Mouse (Mus musculus) cerebellum, adult 18-20 months (tissue): Measurements from ENCODE around the gene Hs2st1.

Experiments used
- DNase-seq, 2 experiments: peaks; one replicate each; pipeline ENCODE4 v3.0.0; 2021

Gene Hs2st1

DNA sequence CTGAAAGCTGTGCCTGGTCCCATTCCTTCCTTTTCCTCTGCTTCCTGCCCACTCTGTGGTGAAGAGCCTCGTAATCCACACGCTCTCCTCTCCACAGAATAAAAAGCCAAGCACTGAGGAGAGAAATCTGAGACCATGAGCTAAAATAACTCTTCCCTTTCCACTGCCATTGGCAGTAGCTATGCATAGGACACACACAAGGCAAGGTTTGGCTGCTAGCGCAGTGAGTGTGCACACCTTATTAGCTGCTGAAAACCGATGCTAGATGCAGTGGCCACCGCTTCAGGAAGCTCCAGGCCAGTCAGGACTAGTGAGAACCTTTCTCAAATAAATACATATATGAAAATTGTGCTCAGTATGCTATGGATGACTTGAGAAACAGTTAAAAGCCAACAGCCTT is 19.9 kb downstream of the Hs2st1 start:
- no peak for DNase-seq

DNA sequence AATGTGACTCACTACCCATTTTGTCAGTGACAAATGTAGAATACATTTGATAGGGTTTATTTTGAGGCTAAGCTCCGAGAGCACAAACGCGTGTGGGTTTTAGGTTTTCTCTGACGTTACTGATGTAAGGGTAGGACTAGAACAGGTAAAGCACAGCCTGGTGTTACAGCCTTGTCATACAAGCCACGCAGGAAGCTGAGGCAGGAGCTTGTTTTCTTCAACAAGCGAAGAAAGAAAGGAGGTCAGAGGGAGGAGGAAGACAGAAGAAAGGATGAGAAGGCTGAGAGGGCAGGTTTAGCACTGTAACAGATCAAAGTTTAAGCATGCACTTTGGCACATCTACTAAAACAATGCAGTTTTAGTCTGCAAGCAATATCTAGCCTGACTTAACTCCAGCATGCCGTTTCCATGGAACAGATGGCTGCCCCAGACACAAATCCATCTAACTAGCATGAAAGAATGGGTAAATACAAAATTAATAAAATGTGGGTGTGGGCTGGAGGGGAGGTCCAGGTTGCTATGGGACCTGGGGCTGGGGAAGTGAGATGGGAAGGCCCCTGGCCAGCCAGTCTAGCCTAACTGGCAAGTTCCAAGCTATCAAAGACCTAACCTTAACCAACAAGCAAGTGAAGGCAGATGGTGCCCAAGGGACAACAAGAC is 21.7 kb downstream of the Hs2st1 start:
- no peak for DNase-seq

GRCm38 (mm10) chr3:144546490-144546889 is 23.5 kb downstream of the Hs2st1 start:
- no peak for DNase-seq

GRCm38 (mm10) chr3:144545832-144546231 is 24.1 kb downstream of the Hs2st1 start:
- DNase-seq, result no peak

- no peak for DNase-seq
Observed at GRCm38 (mm10) chr3:144545152-144545551, 24.8 kb downstream of the Hs2st1 start.

DNA sequence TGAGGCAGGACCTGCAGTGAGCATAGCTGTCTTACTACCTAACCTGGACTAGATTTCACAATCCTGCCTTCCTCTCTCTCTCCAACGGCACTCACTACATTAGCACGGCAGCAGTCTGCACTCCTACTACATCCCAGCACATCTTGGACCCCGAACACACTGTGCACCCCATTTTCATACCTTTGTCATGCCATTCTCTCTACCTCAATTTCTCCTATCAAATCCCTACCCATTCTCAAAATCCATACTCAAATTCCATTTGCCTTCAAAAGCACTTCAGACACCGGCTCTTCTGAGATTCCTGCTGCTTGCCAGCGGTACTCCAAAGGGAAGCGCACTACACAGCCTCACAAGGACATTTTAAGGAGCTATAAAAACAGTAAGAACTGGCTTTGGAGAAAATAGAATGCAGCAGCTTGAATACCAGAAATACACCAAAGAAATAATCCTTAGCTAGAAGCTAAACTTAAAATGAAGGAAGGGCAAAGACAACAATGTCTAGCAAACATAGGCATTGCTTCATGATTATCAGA is 28.0 kb downstream of the Hs2st1 start:
- no peak for DNase-seq

GRCm38 (mm10) chr3:144540805-144541204 is 29.2 kb downstream of the Hs2st1 start:
- DNase-seq, result no peak

DNA sequence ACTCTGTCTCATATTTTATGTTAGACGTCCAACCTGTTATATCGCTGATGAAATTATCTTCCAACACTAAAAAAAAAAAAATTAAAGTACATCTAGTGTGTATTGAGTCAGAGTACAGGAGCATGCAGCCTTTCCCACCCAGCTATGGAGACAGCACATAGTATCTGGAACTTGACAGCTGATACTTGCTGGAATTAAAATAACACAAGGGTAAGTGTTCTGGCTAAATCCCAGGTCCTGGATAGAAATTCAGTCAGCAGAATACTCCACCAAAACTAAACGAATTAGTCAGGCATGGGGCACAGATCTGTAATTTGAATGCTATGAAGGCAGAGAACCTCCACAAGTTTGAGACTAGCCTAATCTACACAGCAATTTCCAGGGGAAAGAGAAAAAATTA is 30.9 kb downstream of the Hs2st1 start:
- DNase-seq, result no peak

- DNase-seq, result peak; percentile 44 to 49
Observed at GRCm38 (mm10) chr3:144537078-144537855, 32.7 kb downstream of the Hs2st1 start.

DNA sequence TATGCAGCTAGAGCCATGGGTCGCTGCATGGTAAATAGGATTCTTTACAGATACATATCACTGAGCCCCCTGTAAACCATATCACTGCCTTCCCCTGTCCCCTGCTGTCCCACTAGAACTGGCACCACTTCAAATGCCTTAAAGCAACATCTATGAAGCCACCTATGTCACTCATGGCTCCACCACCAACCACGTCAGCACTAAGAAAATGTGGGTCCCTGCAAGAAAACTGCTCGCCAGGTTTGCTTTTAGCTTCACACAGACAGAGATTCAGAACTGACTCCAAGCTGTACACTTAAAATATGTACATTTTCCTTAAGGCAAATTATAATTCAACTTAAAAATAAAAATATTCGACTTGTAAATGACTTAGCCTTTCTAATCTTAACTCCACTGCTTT is 34.9 kb downstream of the Hs2st1 start:
- DNase-seq, result no peak

DNA sequence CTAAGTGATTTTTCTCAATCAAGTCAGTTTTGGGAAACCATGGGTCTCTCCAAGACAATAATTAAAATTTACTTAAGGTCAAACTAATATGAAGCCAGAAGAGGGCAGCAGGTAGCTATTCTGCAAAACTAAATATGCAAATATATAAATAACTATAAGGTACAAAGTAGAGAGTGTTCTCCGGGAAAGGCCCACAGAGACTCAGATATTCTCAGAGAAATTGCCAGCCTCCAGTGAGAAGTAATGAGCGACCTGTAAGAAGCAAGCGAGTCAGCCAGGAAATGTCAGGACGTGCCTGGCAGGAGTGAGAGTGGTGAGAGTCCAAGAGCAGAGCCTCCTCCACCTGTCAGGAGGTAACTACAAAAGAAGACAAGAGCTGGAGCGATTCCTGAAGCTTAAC is 39.0 kb downstream of the Hs2st1 start:
- peak; percentile 58 to 74 for DNase-seq

- DNase-seq, result no peak
Observed at GRCm38 (mm10) chr3:144527918-144528317, 42.1 kb downstream of the Hs2st1 start.

DNA sequence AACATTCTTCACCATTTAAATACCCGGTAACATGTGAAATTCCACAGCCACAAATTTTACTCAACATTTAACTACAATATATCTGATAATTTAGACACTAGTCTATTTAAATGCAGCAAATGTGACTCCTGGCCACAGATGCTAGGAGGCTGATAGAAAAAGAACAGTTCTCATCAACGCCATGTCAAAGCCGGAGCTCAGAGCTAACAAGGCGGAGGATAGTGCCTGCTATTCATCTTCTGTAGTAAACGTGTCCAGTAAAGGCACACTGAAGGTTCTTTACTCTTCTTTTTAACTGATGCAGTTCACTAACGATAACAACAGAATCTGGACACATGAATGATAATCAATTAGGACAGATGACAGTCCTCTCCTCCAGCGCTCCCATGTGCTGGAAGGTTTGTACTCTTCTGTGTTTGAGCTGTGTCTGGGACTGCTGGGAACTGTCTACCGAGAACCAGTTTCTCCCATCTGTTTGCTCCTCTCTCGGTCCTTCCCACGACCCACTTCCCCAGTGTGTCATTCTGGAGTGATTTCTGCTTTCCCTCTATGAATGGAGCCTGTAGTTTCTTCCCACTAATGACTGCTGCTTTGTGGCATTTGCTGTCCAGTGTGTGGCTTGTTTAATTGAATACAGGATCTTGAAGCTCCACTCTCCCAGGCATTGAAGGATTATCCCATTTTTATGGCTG is 50.3 kb downstream of the Hs2st1 start:
- no peak for DNase-seq

GRCm38 (mm10) chr3:144518917-144519316 is 51.1 kb downstream of the Hs2st1 start:
- no peak for DNase-seq

GRCm38 (mm10) chr3:144515286-144515685 is 54.7 kb downstream of the Hs2st1 start:
- no peak for DNase-seq

- DNase-seq, result no peak
Observed at GRCm38 (mm10) chr3:144514122-144514505, 55.9 kb downstream of the Hs2st1 start.

DNA sequence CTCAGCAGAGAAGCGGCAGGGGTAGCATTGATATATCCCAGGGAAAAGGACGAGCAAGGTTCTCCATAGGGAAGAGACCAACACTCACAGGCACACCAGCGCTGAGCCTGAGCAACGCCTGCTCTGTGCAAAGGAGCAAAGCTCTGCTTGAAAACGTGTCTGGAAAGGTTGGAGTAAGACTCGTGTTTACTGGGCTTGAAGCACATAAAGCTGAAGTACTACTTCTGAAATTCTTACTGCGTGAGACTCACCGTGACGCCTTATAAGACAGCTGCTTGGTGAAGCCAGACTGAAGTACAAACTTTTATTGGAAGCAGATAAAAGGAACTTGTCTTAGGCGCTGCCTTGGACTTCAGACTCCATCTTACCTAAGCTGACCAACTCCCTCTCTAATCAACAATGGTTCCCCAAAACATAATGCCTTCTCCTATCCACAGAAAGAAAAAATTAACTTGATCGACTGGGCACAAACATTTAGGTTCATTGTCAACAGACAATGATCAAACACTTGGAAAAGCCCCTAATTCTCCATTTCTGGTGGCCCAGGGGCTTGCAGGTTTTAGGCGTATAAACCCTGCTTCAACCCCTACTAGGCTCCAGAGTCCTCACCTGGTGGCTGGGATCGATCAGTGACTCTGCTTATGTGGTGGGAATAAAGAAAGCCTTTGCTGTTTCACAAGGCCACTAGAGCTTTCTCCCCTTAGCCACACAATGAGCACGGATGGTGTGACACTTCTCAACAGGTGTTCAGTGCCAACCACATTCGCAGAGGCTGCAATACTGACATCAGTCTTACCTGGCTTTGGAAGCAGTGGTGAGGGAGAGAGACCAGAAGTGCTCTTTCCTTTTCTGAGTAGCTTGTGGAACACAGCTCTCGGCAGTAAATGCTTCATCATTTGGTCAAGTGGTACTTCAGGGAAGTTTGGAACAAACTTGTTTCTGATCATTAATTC is 56.5 kb downstream of the Hs2st1 start:
- no peak for DNase-seq

GRCm38 (mm10) chr3:144510724-144511123 is 59.3 kb downstream of the Hs2st1 start:
- DNase-seq, result no peak

GRCm38 (mm10) chr3:144508342-144508741 is 61.6 kb downstream of the Hs2st1 start:
- DNase-seq, result no peak

DNA sequence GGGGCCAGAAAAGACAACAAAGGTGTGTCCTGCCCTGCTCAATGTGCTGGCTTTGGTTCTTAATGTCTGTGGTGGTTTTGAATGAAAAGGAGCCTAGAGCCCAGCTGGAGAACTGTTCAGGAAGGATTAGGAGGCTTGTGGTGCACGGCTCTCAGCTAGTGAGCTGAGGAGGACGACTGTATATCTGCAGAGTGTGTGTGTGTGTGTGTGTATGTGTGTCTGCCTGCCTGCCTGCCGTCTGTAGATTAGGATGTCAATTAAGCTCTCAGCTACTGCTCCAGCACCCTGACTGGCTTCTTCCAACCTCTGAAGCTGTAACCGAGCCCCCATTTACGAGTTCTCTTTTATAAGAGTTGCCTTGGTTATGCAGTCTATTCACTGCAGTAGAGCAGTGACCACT is 62.1 kb downstream of the Hs2st1 start:
- DNase-seq, result no peak

DNA sequence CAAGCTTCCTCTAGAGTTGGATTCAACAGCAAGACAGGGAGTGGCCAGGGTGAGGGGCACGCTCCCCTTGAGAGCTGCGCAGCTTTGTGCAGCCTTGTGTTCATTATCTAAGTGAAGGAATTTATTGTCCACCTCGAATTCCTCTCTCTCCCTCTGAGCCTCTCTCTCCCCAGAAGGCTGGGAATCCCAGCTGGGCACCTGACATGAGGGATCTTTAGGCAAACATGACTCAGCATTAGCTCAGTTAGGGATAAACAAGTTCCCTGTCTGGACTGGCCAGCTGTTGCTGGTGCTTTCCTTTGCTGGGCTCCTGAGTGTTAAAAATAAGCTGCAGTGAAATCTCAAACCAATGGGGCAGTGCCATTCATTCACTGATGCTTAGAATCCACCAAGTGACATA is 63.8 kb downstream of the Hs2st1 start:
- DNase-seq, result no peak

DNA sequence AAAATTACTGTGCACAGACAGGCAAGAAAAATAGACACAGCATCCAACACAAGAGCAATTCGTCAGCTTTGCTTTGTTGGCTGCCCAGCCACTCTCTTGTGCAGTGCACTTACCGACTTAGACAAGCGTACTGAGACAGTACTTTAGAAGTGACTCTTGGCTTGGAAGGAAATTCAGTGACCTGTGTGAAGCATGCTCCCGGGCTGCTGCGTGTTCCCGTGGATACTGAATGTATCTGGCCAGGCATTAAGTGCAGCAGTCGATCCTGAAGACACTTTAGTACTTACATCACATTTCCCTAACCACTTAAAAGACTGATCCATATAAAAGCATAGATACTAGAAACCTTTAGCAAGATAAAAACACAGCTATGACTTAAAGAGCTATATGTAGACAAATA is 68.1 kb downstream of the Hs2st1 start:
- DNase-seq, result no peak

DNA sequence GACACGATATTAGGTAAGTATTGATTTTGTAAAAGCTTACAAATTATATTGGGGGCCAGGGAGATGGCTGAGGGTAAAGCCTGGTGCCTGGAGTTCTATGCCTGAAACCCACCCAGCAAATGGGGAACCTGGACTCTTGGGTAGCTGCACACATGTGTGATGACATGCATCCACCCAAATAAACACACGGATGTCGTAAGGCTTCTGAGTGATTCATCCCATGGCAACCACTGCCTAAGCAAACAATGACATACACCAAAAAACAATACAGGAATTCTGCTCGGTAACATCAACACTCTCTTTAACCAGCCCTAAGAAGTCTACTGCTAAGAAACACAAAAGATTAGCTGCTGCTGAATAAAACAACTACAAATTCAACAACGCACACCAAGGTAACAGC is 73.2 kb downstream of the Hs2st1 start:
- no peak for DNase-seq
